Mouse (Mus musculus): ENCODE results near the gene Ppil6.
A peak's percentile ranks its signal among the peaks of the same experiment; 100 is the strongest.

The Ppil6 gene

DNA sequence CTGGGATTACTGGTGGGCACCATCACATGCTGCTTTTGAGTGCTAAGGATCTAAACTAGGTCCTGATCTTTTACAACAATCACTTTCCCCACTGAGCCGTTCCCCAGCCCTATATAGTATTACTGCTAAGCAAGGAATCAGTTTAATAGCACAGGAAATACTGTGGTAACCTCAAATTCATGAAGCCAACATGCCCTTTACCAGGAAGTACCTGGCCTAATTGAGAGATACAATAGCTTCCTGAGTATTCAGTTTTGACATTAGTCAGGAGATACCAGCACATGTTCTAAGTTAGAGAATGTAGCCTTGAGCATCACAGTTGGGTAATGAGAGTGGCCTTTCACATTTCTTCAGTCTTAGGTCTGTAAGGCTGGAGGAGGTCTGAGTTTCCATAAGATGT lies 46.5 kb downstream of the Ppil6 start:
- DNase-seq: no peak

DNA sequence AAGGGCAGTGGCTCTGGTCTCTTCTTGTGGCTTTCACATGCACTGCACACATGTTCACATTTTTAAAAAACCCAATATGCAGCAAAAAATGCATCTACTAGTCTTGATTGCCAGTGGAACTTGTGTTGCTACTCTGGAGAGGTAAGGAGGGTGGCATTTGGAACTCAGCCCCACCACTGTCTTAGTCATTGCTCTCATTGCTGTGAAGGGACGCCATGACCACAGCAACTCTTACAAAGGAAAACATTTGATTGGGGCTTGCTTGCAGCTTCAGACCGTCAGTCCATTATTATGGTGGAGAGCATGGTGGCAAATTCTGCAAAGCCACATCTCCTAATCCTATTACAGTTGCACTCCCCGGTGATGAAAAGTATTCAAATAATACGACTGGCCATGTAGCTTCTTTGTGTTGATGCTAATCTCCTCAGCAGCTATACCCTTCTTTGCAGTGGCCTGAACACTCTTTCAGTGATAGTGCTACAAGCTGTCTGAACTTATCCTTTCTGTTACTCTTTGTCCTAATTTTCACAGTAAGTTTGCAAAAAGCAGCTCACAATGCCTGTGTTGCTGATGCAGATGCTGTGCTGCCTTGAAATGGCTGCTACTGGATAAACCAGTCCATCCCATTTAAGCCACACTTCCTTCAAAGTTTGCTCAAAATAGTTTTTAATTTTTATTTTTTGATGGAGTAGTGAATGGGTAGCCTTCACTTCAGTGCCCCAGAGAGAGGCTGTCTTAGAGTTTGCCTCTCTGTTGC lies 47.2 kb downstream of the Ppil6 start:
- no peak for DNase-seq

GRCm38 (mm10) chr10:41537983-41538330 lies 47.7 kb downstream of the Ppil6 start:
- no peak for DNase-seq

GRCm38 (mm10) chr10:41538986-41539385 lies 48.7 kb downstream of the Ppil6 start:
- no peak for DNase-seq

GRCm38 (mm10) chr10:41542057-41542456 lies 51.8 kb downstream of the Ppil6 start:
- no peak for DNase-seq

GRCm38 (mm10) chr10:41543439-41543838 lies 53.2 kb downstream of the Ppil6 start:
- no peak for DNase-seq

DNA sequence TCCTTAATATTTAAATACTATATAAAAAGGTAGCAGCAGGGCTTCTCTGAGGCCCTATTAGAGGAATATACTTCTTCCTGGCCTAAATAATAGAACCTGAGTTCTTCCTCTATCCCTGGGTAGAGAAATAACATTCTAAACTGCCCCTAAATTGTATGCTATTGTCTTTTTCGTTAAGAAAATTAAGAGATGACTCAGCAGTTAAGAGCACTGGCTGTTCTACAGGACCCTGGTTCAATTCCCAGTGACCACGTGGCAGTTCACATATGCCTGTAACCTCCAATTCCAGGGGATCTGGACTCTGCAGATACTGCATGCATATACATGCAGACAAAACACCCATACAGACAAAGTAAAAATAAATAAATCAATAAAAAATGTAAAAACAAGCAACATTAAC lies 53.6 kb downstream of the Ppil6 start:
- DNase-seq: no peak

- no peak for DNase-seq
These were observed 54.4 kb downstream of the Ppil6 start for GRCm38 (mm10) chr10:41544481-41545190.

GRCm38 (mm10) chr10:41545224-41545755 lies 55.1 kb downstream of the Ppil6 start:
- DNase-seq: no peak

- DNase-seq: peak in 1 of 2 experiments; percentile 25
These were observed 56.3 kb downstream of the Ppil6 start for GRCm38 (mm10) chr10:41546396-41547165.

DNA sequence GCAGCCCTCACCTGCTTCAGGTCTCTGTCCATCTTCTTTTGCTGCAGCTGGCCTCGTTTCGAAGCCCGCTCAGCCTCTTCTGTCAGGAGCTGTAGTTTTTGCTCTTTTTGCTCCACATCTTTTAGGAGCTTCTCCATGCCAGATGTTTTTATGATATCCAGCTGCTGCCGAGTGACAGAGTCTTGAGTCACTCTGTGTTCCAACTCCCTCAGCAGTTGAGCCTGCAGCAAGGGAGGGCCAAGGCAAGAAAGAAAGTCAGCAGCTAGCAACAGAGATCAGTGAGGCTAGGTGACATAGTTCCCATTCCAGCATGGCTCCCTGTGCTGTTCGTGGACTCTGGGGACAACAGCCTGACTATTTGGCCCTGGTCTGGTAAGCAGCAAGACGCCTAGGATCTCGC lies 60.5 kb downstream of the Ppil6 start:
- DNase-seq: no peak

DNA sequence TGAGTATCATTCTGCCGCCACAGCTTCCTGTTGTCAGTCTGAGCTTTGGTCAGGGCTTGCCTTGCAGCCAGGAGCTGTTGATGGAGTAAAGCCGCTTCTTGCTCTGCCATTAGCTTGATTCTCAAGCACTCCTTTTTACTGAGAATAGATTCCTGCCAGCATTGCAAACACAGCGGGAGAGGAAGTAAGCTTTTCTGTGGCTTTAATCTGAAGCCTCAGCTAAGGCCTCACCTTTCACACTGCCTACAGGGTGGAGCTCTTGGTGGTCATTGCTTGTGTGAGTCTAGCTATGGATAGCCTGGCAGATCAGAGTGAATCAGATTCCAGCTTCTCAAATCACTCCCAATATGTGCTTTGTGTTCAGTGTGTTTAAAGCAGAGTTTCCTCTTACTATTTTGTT lies 62.1 kb downstream of the Ppil6 start:
- no peak for DNase-seq

DNA sequence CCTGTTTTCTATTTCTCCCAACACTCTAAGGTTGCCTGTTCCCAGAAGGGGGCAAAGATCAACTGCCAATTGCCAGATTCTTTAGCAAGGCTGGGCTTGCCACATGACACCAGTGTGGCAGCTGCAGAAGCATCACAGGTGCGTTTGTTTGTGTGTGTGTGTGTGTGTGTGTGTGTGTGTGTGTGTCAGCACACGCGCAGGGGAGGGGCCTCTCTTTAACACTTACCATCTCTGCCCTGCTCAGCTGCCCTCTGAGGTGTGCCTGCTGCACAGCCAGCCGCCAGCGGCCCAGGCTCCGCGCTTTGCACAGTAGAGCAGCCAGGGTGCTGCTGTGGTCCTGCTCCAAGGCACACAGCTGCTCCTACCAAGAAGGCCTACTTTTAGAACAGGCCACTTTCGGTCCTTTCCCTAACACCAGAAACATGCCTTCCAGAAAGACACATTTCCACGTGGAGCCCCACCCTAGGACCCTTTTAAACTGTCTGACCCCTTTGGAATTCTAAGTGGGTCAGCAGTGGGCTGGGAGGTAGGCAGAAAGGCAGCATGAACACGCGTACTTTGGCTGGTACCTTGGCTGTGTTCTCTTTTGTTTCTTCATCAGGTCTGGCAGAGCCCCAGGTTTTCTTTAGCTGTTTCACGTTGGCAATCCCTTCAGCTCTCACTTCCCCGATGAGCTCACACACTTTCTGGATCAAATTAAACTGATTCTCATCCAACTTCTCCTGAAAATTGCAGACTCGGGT lies 62.8 kb downstream of the Ppil6 start:
- peak in 1 of 2 experiments; percentile 20 for DNase-seq

DNA sequence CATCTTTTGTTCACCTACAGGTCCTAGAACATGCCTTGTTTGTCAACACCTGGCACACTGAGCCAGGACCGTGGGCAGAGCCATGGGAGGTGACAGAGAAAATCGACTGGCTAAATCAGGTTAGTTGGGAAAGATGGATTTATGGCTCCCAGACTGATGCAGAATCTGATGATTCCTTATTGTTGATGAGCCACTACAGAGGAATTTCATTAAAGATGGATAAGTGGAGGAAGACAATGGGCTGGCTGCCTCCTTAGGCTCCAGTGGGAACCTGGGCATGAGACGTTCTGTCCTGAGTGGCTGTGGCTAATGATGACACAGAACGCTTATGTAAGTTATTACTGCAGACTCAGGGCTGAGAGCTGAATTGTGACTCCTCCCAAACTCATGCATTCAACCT lies 63.5 kb downstream of the Ppil6 start:
- DNase-seq: no peak

DNA sequence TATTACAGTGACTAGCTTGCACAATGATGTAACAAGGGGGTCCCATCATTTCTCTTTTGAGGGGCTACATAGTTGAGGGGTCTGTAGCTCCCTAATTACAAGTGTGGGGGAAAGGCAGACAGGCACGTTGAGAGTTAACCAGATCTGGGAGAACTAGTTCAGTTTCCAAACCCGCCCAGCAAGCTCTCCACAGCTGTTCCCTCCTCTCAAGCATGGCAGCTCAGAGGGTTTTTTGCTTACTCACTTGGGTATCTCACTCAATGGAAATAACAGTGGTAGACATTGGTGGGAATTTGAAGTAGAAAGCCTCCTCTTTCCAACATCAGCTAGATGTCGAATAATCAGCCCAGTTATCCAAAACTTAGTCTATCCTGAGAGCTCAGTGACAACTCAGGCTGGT lies 64.8 kb downstream of the Ppil6 start:
- no peak for DNase-seq

GRCm38 (mm10) chr10:41558401-41558800 lies 68.2 kb downstream of the Ppil6 start:
- DNase-seq: no peak

- DNase-seq: no peak
These were observed 71.6 kb downstream of the Ppil6 start for GRCm38 (mm10) chr10:41561701-41562395.

Measured in cerebellum, postnatal 36 days (tissue).